Comparison of ENCODE assay signal across 22 mouse cellular contexts in genomic region chr7:79970336-79970735, GRCm38 (mm10). TPM values are rescaled to one million over a fixed set of nuclear protein-coding genes. Genes with fewer than 3 reads are reported as not detected.
DNase-seq lines count a peak whose midpoint lies in the region; TF ChIP-seq lines count a peak whose summit lies in the region.
"Had no signal": no experiment of that assay in that cellular context is flagged by ENCODE, and none has a peak within 500 bp of the region (broad histone marks: within the 10 kb centered on the region; RNA-seq: fewer than 3 reads in every experiment).

No protein-coding gene starts in this region.

- peak; percentile 13 for DNase-seq in 3134 (ENCODE audit: extremely low read depth, insufficient read length, low spot score)
- peak; percentile 53 for DNase-seq in ES-CJ7 (ENCODE audit: low read depth, low spot score)
- DNase-seq in MEL (ENCODE audit: low read depth, low spot score): peak; percentile 15
- DNase-seq in ZHBTc4 (ENCODE audit: low read depth, low spot score): peak; percentile 56
- DNase-seq in adrenal gland, postnatal 4 days (ENCODE audit: low spot score in 2 of 2): no peak
- DNase-seq in thymus, postnatal 10 days (ENCODE audit: low spot score in 2 of 2): no peak
- DNase-seq in thymus, postnatal 14 days: no peak
- DNase-seq: adrenal gland, adult 2 months; adrenal gland, postnatal 10 days; adrenal gland, postnatal 36 days; cerebellum, adult 11 months; cerebellum, adult 18-20 months; cerebellum, adult 8-10 months; cerebellum, adult 9-11 months; cerebellum, postnatal 14 days; cerebellum, postnatal 36 days; embryo, embryonic 11 days; forebrain, postnatal 0 days had no signal

- H3K27me3 ChIP-seq in MEL (ENCODE audit: control insufficient read depth in 1 of 2, insufficient read depth in 2 of 2, low read length in 2 of 2): no peaks in the 10 kb centered on the region; a peak in 1 of 4 replicates
- H3K27me3 ChIP-seq: embryonic facial prominence, embryonic 12.5 days; forebrain, embryonic 13.5 days; forebrain, embryonic 15.5 days had no signal

- H3K4me1 ChIP-seq in MEL (ENCODE audit: control insufficient read depth in 1 of 2, insufficient read depth in 2 of 2, low read length in 2 of 2): peaks cover 2 to 21% of the 10 kb centered on the region in 2 experiments
- H3K4me1 ChIP-seq: embryonic facial prominence, embryonic 12.5 days; forebrain, embryonic 13.5 days; forebrain, embryonic 15.5 days had no signal

- no peak for TF ChIP-seq EP300 in MEL (IDR thresholded peaks at IDR 0.05; ENCODE audit: low read depth in 1 of 2, low read length in 2 of 2)

- no peaks in the 10 kb centered on the region for H3K79me2 ChIP-seq in MEL (ENCODE audit: control insufficient read depth, insufficient read depth, low read length, poor library complexity)

- TF ChIP-seq POLR2A in MEL (IDR thresholded peaks at IDR 0.05; ENCODE audit: control insufficient read depth in 1 of 2, insufficient read depth in 1 of 2, low read depth in 1 of 2, low read length in 2 of 2, poor library complexity in 1 of 2): no peak

- H3K27ac ChIP-seq in MEL (ENCODE audit: control insufficient read depth, low read depth, low read length): no peak overlapping the region
- H3K27ac ChIP-seq: embryonic facial prominence, embryonic 12.5 days; forebrain, embryonic 13.5 days; forebrain, embryonic 15.5 days had no signal

- no peak overlapping the region for H3K9ac ChIP-seq in MEL (ENCODE audit: control insufficient read depth, low read depth, low read length, poor library complexity, severe bottlenecking)
- H3K9ac ChIP-seq: embryonic facial prominence, embryonic 12.5 days; forebrain, embryonic 13.5 days; forebrain, embryonic 15.5 days; forebrain, postnatal 0 days had no signal

- TF ChIP-seq CTCF in MEL (IDR thresholded peaks at IDR 0.05 in 2 of 3, conservative IDR thresholded peaks at IDR 0.05 in 1 of 3; ENCODE audit: control insufficient read depth in 1 of 3, insufficient read depth in 1 of 3, low read depth in 2 of 3, low read length in 3 of 3, poor library complexity in 1 of 3, severe bottlenecking in 1 of 3): no peak

- no peaks in the 10 kb centered on the region for H3K9me3 ChIP-seq in MEL (replicated peaks; ENCODE audit: insufficient read depth, low read length)
- H3K9me3 ChIP-seq: embryonic facial prominence, embryonic 12.5 days; forebrain, embryonic 13.5 days; forebrain, embryonic 15.5 days; G1E had no signal

- TF ChIP-seq RAD21 in MEL (IDR thresholded peaks at IDR 0.05; ENCODE audit: low read depth, low read length): no peak

- H3K4me3 ChIP-seq in MEL (ENCODE audit: control insufficient read depth in 1 of 2, insufficient read depth in 1 of 2, low read depth in 2 of 2, low read length in 2 of 2): no peak overlapping the region
- H3K4me3 ChIP-seq: embryonic facial prominence, embryonic 12.5 days; forebrain, embryonic 13.5 days; forebrain, embryonic 15.5 days had no signal

- H3K36me3 ChIP-seq in MEL (ENCODE audit: control insufficient read depth in 1 of 2, insufficient read depth in 2 of 2, low read length in 2 of 2): peaks cover 0 to 8% of the 10 kb centered on the region in 2 experiments; a peak in 2 of 4 replicates
- H3K36me3 ChIP-seq: embryonic facial prominence, embryonic 12.5 days; forebrain, embryonic 15.5 days; G1E had no signal

TF ChIP-seq in MEL, 35 proteins besides CTCF, POLR2A, EP300 and RAD21:
- TF ChIP-seq POLR2AphosphoS2 (IDR thresholded peaks at IDR 0.05; ENCODE audit: low read length): no peak
- no peak for TF ChIP-seq UBTF (IDR thresholded peaks at IDR 0.05; ENCODE audit: borderline replicate concordance, insufficient read depth, low read depth, low read length)
- no peak for TF ChIP-seq SIN3A (IDR thresholded peaks at IDR 0.05; ENCODE audit: low read length)
- TF ChIP-seq NELFE (IDR thresholded peaks at IDR 0.05; ENCODE audit: low read depth, low read length): no peak
- no peak for TF ChIP-seq MAZ (IDR thresholded peaks at IDR 0.05; ENCODE audit: low read depth, low read length)
- TF ChIP-seq SMC3 (IDR thresholded peaks at IDR 0.05; ENCODE audit: low read depth, low read length): no peak
- TF ChIP-seq MAX (IDR thresholded peaks at IDR 0.05; ENCODE audit: low read length): no peak
- TF ChIP-seq ZKSCAN1 (IDR thresholded peaks at IDR 0.05; ENCODE audit: low read depth, low read length): no peak
- TF ChIP-seq MEF2A (IDR thresholded peaks at IDR 0.05; ENCODE audit: extremely low read depth, insufficient replicate concordance, low read depth, low read length, poor library complexity, severe bottlenecking): no peak
- TF ChIP-seq GATA1 (IDR thresholded peaks at IDR 0.05; ENCODE audit: low read depth, low read length): no peak
- TF ChIP-seq CHD1 (IDR thresholded peaks at IDR 0.05; ENCODE audit: low read depth, low read length): no peak
- TF ChIP-seq GABPA (IDR thresholded peaks at IDR 0.05; ENCODE audit: low read depth, low read length): no peak
- TF ChIP-seq ZNF384 (IDR thresholded peaks at IDR 0.05; ENCODE audit: low read depth, low read length): no peak
- TF ChIP-seq USF1 (IDR thresholded peaks at IDR 0.05; ENCODE audit: low read depth, low read length): no peak
- TF ChIP-seq MYC (IDR thresholded peaks at IDR 0.05; ENCODE audit: low read depth, low read length): no peak
- no peak for TF ChIP-seq JUND (IDR thresholded peaks at IDR 0.05; ENCODE audit: low read depth, low read length)
- no peak for TF ChIP-seq MYB (IDR thresholded peaks at IDR 0.05; ENCODE audit: low read depth, low read length)
- no peak for TF ChIP-seq BHLHE40 (IDR thresholded peaks at IDR 0.05; ENCODE audit: borderline replicate concordance, low read depth, low read length)
- no peak for TF ChIP-seq TCF12 (IDR thresholded peaks at IDR 0.05; ENCODE audit: low read depth, low read length)
- no peak for TF ChIP-seq ETS1 (IDR thresholded peaks at IDR 0.05; ENCODE audit: low read depth, low read length)

RNA-seq across cellular contexts. Expression of gene Arpin, which starts 35.2 kb away (rescaled TPM):
- total RNA-seq in MEL (2012; rRNA removed): not detected in 2 replicates
- not detected for polyA plus RNA-seq in MEL (2012; ENCODE audit: insufficient read depth in 1 of 2, insufficient read length in 2 of 2, low read depth in 1 of 2, low replicate concordance in 2 of 2, missing spikeins in 1 of 2)
- total RNA-seq in adrenal gland, postnatal 4 days (2021): 10 to 100 TPM; 26.0 to 29.6 TPM
- total RNA-seq: G1E had no signal
- polyA plus RNA-seq: G1E had no signal

RNA-seq across cellular contexts. Expression of gene Ap3s2, which starts 49.9 kb away (rescaled TPM):
- 8.3 and 8.6 TPM in 2 replicates for total RNA-seq in MEL (2012; rRNA removed)
- polyA plus RNA-seq in MEL (2012; ENCODE audit: insufficient read depth in 1 of 2, insufficient read length in 2 of 2, low read depth in 1 of 2, low replicate concordance in 2 of 2, missing spikeins in 1 of 2): 10 to 100 TPM; 18.2 to 91.2 TPM
- total RNA-seq in adrenal gland, postnatal 4 days (2021): 10 to 100 TPM; 34.4 to 34.5 TPM

RNA-seq across cellular contexts. Expression of gene Zfp710, which starts 54.3 kb away (rescaled TPM):
- total RNA-seq in MEL (2012; rRNA removed): 11.8 and 14.8 TPM in 2 replicates
- 10 to 100 TPM in 1 of 2 experiments, not detected in 1; 19.1 TPM for polyA plus RNA-seq in MEL (2012; ENCODE audit: insufficient read depth in 1 of 2, insufficient read length in 2 of 2, low read depth in 1 of 2, low replicate concordance in 2 of 2, missing spikeins in 1 of 2)
- 10 to 100 TPM; 25.2 to 25.5 TPM for total RNA-seq in adrenal gland, postnatal 4 days (2021)

Comparison
In these comparisons a context has a peak if more than half of its experiments do, and no peak if none do; other contexts are left out.
1. DNase-seq: peak in 3134 (single experiment), ES-CJ7 (single experiment), MEL (single experiment) and ZHBTc4 (single experiment); none in adrenal gland, postnatal 4 days (0 of 2), thymus, postnatal 10 days (0 of 2) and thymus, postnatal 14 days (single experiment).
2. RNA of gene Arpin, which starts 35.2 kb away (total RNA-seq): 26.0 to 29.6 TPM in adrenal gland, postnatal 4 days; not detected in MEL; every median in the first group is over 10 times any median in the second.